Mouse (Mus musculus) neural tube, embryonic 12.5 days (tissue): ENCODE measurements around the gene Sfxn5. TPM values are rescaled to one million over a fixed set of nuclear protein-coding genes. Genes with fewer than 3 reads are reported as not detected.

Experiments
- ATAC-seq: fragments of 200-750 bp; cut with Nextera tagmentation; 2 replicates; pipeline ENCODE4 v1.8.0; 2017; ENCODE audit warnings: low read depth, mild to moderate bottlenecking, moderate TSS enrichment, moderate library complexity; ENCODE audit not compliant: low FRiP score
- H3K27ac ChIP-seq: fragments of 300-500 bp; sonication (generic); 2 replicates; pipeline ENCODE4 v1.5.1; 2016
- H3K27me3 ChIP-seq: fragments of 300-500 bp; sonication (generic); replicated peaks from 2 replicates; pipeline ENCODE4 v1.6.1; 2016; ENCODE audit warnings: mild to moderate bottlenecking
- H3K36me3 ChIP-seq: fragments of 300-500 bp; sonication (generic); 2 replicates; pipeline ENCODE4 v1.6.1; 2016; ENCODE audit warnings: mild to moderate bottlenecking
- H3K4me1 ChIP-seq: fragments of 300-500 bp; sonication (generic); 2 replicates; pipeline ENCODE4 v1.6.1; 2016
- H3K4me2 ChIP-seq: fragments of 300-500 bp; sonication (generic); replicated peaks from 2 replicates; pipeline ENCODE4 v1.6.1; 2016; ENCODE audit warnings: mild to moderate bottlenecking
- H3K4me3 ChIP-seq: fragments of 300-500 bp; sonication (generic); 2 replicates; pipeline ENCODE4 v1.5.1; 2016
- H3K9ac ChIP-seq: fragments of 300-500 bp; sonication (generic); 2 replicates; pipeline ENCODE4 v1.6.1; 2016; ENCODE audit warnings: mild to moderate bottlenecking
- H3K9me3 ChIP-seq: fragments of 300-500 bp; sonication (generic); 2 replicates; pipeline ENCODE4 v1.6.1; 2016; ENCODE audit warnings: mild to moderate bottlenecking
- WGBS: fragments of 180-500 bp; shearing (Covaris S2); methylation state at CpG from one replicate; pipeline ENCODE4 v1.1.7; 2016; 5-methylcytosine and 5-hydroxymethylcytosine counted together
- polyA plus RNA-seq: library from polyadenylated mRNA; unstranded; fragments of >200 nt; fragmentation: Nextera tagmentation; extraction: Ambion mirVana; gene quantifications from 2 replicates; pipeline ENCODE4 v1.2.1, GENCODE M21; 2016

Gene Sfxn5
- 9.1 and 11.7 TPM in 2 replicates for polyA plus RNA-seq

DNA sequence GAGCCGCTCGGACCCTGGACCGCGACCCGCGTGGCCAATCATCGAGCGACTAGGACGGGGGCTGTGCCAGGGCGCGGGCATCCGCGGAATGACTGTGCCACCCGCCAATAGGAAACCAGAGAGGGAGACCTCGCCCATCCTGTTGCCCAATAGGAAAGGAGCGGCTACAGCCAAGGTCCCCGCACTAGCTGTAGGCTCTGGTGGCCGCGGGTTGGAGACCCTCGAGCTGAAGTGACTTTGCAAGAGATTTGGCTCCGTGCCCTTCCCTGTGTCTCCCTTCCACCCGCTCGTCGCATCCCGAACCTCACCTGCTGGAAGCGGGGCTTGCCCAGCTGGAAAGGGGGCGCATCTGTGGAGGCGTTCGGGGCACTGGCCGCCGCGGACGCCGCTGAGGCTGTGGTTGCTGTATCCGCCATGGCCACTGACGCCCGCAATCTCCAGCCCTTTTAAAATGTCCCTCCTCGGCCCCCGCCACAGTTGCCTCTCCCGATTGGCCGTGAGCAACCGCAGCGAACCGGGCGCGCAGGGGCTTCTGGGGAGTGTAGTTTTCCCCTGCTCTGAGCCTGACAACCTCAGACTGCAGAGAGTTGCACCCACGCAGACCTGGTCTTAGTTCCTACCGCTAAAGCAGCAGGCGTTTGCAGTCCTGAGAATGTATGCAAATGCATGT lies at the start of gene Sfxn5:
Gene Sfxn5 (minus strand): TSS at position 423 of the 670 bp plus-strand sequence.
- under 1% methylated on average over 49 of the region's 49 CpGs for WGBS
- H3K27ac ChIP-seq, result peak within 1 kb of the TSS; percentile 72
- peak within 1 kb of the TSS; percentile 61 for H3K4me3 ChIP-seq
- peak within 1 kb of the TSS; percentile 65 for H3K9ac ChIP-seq
- ATAC-seq, result peak; percentile 98
- peak within 1 kb of the TSS; percentile 97 for H3K4me2 ChIP-seq
- peaks cover 20% of the 10 kb centered on the region for H3K27me3 ChIP-seq
- no peaks in the 10 kb centered on the region for H3K9me3 ChIP-seq
- peaks cover 11% of the 10 kb centered on the region for H3K4me1 ChIP-seq
- no peaks in the 10 kb centered on the region for H3K36me3 ChIP-seq

DNA sequence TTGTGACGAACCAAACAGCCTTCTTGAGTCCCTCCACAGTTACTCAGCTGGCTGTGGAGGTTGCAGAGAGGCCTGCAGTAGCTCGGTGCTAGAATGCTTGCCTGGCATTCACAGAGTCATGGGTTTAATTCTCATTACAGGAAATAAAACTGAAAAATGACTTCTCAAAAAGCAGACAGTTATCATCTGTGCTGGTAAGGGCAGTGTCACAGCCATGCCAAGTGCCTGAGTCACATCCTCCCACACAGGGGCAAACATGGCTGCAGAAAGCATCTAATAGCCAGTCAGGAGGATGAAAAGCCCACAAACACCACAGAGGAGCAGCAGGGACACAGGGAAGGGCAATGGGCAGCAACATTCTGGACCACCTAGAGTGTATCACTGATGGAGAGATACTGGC lies 49.6 kb upstream of the Sfxn5 start:
- no peak overlapping the region for H3K4me2 ChIP-seq

DNA sequence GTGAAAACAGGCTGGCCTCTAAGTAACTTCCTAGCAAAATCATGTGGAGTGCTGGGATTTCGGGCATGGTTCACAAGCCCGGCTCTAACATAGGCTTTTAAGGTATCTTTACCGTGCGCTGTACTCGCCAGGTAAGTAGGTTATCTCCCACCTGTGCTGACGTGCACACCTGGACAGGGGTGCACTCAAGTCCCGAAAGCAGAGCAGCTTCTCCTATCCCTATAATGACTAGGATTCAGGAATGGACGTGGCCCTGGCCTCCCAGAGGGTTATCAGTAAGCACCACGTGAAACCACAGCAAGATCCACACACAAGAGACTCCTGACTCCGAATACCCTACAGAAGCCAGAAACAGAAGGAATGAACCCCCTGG lies 48.4 kb upstream of the Sfxn5 start:
- 0 out of 2 replicates have a peak, but pooled peaks cover 4% of the 10 kb centered on the region for H3K27me3 ChIP-seq
- H3K4me2 ChIP-seq, result no peak overlapping the region
- no peaks in the 10 kb centered on the region for H3K36me3 ChIP-seq
- no peak overlapping the region for H3K27ac ChIP-seq
- H3K9ac ChIP-seq, result no peak overlapping the region
- WGBS, result 80% methylated on average over 10 of the region's 10 CpGs
- H3K9me3 ChIP-seq, result no peaks in the 10 kb centered on the region
- no peak for ATAC-seq
- no peak overlapping the region for H3K4me3 ChIP-seq
- peaks cover 12% of the 10 kb centered on the region; the same call in 1 of the 2 replicates for H3K4me1 ChIP-seq

More for the DNA sequence above, 49.6 kb upstream of the Sfxn5 start:
- H3K27me3 ChIP-seq, result 0 out of 2 replicates have a peak, but pooled peaks cover 4% of the 10 kb centered on the region
- H3K4me3 ChIP-seq, result no peak overlapping the region
- 89% methylated on average over 2 of the region's 2 CpGs for WGBS
- H3K36me3 ChIP-seq, result no peaks in the 10 kb centered on the region
- no peak overlapping the region for H3K27ac ChIP-seq
- no peaks in the 10 kb centered on the region for H3K9me3 ChIP-seq
- no peak for ATAC-seq
- H3K4me1 ChIP-seq, result peaks cover 12% of the 10 kb centered on the region; the same call in 1 of the 2 replicates
- no peak overlapping the region for H3K9ac ChIP-seq

DNA sequence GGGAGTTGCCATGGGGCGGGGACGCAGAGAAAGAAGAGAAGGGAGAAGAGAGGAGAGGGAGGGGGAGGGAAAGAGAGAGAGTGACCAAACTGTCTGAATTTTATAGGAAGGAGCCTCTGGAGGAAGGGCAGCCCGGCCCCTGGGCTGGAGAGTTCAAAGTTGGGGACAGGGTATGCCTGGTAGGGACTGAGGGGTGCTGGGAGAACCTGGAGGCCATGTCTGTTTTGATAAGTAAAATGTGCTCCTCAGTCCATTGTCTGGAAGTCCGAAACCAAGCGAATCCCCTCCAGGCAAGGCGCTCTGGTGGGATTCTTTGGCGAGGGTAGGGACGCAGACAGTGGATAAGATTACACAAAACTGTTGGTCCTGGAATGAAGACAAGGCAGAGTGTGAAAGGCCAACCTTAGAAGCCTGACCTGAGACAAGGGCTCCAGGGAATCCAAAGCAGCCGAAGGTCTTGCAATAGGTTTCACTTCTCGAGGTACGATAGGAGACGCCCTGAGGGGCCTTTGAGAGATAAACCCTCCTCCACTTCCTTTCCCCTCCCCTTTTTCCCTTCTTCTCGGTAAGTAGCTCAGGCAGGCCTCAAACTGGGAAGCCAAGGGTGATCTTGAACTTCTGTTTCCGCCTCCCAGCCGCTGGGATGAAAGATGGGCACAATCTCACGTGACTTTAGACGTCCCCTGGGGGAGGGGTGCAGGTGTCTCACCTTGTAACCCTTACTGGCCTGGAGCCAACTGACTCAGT lies 47.9 kb upstream of the Sfxn5 start:
- Histone ChIP-seq H3K4me2 (peak overlapping the region; percentile 47), H3K27me3 (0 out of 2 replicates have a peak, but pooled peaks cover 4% of the 10 kb centered on the region), H3K4me3 (no peak overlapping the region), H3K9me3 (no peaks in the 10 kb centered on the region), H3K36me3 (no peaks in the 10 kb centered on the region), H3K27ac (no peak overlapping the region), H3K9ac (no peak overlapping the region), H3K4me1 (peaks cover 12% of the 10 kb centered on the region; the same call in 1 of the 2 replicates)
- 19% methylated on average over 17 of the region's 17 CpGs for WGBS
- peak; percentile 42 for ATAC-seq

DNA sequence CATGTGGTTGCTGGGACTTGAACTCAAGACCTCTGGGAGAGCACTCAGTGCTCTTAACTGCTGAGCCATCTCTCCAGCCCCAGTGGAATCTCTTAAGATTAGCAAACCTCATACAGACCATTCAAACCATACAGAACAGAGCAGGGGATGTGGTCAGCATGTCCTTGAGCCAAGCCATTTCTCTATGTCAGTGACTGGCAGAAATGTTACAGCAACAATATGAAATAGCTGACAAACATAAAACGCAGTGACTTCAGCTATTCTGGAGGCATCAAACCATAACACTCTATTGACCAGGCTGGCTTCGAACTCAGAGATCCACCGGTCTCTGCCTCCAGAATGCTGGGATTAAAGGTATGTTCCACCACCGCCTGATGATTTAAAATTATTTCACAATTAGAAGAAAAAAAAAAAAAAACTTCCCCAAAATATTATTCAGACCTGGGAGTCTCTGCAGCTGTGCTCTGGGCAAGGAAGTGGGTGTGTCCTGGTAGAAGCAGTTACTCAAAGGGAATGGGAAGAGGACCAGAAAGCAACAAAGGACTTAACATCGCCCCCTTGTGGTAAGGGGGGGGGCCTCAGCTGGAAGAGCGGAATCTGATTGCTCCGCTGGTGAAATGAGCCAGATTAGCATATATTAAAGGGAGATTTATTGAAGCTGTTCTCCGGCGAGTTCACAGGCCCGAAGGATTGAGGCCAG lies 47.1 kb upstream of the Sfxn5 start:
- H3K4me3 ChIP-seq, result no peak overlapping the region
- 0 out of 2 replicates have a peak, but pooled peaks cover 4% of the 10 kb centered on the region for H3K27me3 ChIP-seq
- no peak overlapping the region for H3K27ac ChIP-seq
- H3K36me3 ChIP-seq, result no peaks in the 10 kb centered on the region
- H3K4me1 ChIP-seq, result peaks cover 12% of the 10 kb centered on the region; the same call in 1 of the 2 replicates
- no peaks in the 10 kb centered on the region for H3K9me3 ChIP-seq
- peak overlapping the region; percentile 47 for H3K4me2 ChIP-seq
- peak; percentile 75 for ATAC-seq
- H3K9ac ChIP-seq, result no peak overlapping the region
- 28% methylated on average over 10 of the region's 10 CpGs for WGBS

DNA sequence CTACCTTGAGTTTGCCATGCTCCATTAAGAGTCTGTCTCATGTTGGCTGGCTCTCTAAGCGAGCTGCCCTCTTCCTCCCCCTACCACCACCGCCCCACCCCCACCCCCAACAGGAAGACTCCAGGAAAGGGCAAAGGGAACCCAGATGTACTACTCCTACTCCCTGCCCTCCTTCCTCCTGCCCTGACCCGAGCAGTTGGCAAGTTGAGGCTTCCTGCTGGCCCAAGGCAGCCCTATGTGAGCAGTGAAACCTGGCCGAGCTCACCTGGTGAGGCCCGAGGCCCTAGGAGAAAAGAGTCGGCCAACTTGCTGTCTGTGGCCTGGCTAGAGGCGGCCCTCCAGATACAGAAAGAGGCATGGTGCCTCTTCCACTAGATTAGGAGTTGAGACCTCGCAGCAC lies 45.4 kb upstream of the Sfxn5 start:
- 62% methylated on average over 8 of the region's 8 CpGs for WGBS

DNA sequence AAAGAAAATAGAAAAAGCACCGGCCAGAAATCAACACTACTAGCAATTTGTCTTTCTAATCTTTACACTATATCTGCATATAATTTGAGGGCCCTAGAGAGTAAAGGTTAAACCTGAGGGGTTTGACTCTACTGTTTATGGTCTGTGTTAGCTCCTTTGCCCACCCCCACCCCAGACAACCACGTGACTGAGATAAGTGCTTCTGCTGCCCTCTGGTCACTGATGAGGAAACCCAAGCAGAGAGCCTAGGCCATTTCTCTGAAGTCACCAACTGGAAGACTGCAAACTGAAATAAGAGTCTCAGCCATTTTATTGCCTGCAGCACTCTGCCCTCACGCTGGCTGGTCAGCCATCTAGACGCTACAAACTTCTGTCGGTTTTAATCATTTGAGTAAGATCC lies 44.7 kb upstream of the Sfxn5 start:
- H3K36me3 ChIP-seq, result no peaks in the 10 kb centered on the region
- H3K27ac ChIP-seq, result no peak overlapping the region
- no peak overlapping the region for H3K4me2 ChIP-seq
- H3K4me3 ChIP-seq, result no peak overlapping the region
- H3K9me3 ChIP-seq, result no peaks in the 10 kb centered on the region
- no peak for ATAC-seq
- peaks cover 19% of the 10 kb centered on the region for H3K4me1 ChIP-seq
- H3K27me3 ChIP-seq, result 0 out of 2 replicates have a peak, but pooled peaks cover 4% of the 10 kb centered on the region
- no peak overlapping the region for H3K9ac ChIP-seq
- 45% methylated on average over 5 of the region's 5 CpGs for WGBS

More for the DNA sequence above, 45.4 kb upstream of the Sfxn5 start:
- peaks cover 16% of the 10 kb centered on the region for H3K4me1 ChIP-seq
- no peak overlapping the region for H3K9ac ChIP-seq
- no peaks in the 10 kb centered on the region for H3K9me3 ChIP-seq
- H3K4me3 ChIP-seq, result no peak overlapping the region
- no peak overlapping the region for H3K27ac ChIP-seq
- no peaks in the 10 kb centered on the region for H3K36me3 ChIP-seq
- no peak for ATAC-seq
- H3K27me3 ChIP-seq, result 0 out of 2 replicates have a peak, but pooled peaks cover 4% of the 10 kb centered on the region
- no peak overlapping the region for H3K4me2 ChIP-seq

DNA sequence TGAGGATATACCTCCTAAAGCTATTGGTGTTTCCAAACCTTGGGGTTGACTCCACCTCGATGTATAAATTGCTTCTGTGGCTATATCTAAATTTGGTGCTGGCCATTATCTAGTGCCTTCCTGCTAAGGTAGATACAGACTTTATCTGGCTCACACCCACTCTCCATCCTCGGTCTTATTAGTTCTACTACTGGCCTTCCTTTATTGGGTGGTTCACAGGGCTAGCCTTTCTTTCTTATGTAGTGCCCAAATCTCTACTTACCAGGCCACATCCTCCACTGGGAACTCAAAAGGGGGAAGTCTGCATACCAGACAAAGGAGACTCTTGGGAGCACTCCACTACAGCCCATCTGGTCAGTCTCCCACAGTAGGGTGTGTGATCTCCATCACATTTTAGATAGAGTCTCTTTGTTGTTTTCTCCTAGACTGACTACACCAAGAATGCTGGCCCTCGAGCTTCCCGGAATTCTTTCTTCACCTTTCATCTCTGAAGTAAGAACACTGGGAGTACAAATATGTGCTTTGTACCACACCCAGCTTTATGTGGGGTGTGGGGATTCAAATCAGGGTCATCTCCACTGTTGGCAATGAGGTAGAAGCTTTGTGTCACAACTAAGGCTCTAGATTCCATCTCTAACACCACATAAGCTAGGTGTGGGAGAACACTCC lies 44.0 kb upstream of the Sfxn5 start:
- H3K36me3 ChIP-seq, result no peaks in the 10 kb centered on the region
- ATAC-seq, result no peak
- H3K9me3 ChIP-seq, result no peaks in the 10 kb centered on the region
- H3K4me1 ChIP-seq, result peaks cover 19% of the 10 kb centered on the region
- H3K9ac ChIP-seq, result no peak overlapping the region
- no peak overlapping the region for H3K27ac ChIP-seq
- no peak overlapping the region for H3K4me2 ChIP-seq
- H3K27me3 ChIP-seq, result 0 out of 2 replicates have a peak, but pooled peaks cover 4% of the 10 kb centered on the region
- no peak overlapping the region for H3K4me3 ChIP-seq
- WGBS, result 62% methylated on average over 4 of the region's 4 CpGs

DNA sequence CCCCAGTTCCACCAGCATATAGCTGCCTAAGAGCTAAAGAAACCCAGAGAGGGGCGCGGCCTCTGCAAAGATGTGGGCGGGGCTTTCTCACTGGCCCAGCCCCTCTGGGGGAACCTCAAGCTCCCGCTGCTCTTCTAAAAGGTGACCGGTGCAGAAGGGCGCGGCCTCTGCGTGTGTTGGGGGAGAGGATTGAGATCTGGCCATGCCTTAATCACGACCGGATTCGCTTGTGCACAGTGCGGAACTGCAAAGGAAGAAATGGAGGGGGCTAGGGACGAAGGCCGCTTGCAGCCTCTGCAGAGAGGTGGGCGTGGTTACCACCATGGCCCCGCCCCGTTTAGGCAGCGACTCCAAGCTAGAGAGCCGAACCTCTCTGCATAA lies 41.5 kb upstream of the Sfxn5 start:
- WGBS, result 0% methylated on average over 19 of the region's 19 CpGs
- H3K4me1 ChIP-seq, result peaks cover 7% of the 10 kb centered on the region; the same call in 1 of the 2 replicates
- no peaks in the 10 kb centered on the region for H3K9me3 ChIP-seq
- no peak overlapping the region; the same call in 1 of the 2 replicates for H3K27ac ChIP-seq
- ATAC-seq, result peak; percentile 98
- H3K4me3 ChIP-seq, result peak overlapping the region; percentile 74
- peak overlapping the region; percentile 82; the same call in 1 of the 2 replicates for H3K9ac ChIP-seq
- 0 out of 2 replicates have a peak, but pooled peaks cover 4% of the 10 kb centered on the region for H3K27me3 ChIP-seq
- H3K4me2 ChIP-seq, result peak overlapping the region; percentile 90
- no peaks in the 10 kb centered on the region for H3K36me3 ChIP-seq

DNA sequence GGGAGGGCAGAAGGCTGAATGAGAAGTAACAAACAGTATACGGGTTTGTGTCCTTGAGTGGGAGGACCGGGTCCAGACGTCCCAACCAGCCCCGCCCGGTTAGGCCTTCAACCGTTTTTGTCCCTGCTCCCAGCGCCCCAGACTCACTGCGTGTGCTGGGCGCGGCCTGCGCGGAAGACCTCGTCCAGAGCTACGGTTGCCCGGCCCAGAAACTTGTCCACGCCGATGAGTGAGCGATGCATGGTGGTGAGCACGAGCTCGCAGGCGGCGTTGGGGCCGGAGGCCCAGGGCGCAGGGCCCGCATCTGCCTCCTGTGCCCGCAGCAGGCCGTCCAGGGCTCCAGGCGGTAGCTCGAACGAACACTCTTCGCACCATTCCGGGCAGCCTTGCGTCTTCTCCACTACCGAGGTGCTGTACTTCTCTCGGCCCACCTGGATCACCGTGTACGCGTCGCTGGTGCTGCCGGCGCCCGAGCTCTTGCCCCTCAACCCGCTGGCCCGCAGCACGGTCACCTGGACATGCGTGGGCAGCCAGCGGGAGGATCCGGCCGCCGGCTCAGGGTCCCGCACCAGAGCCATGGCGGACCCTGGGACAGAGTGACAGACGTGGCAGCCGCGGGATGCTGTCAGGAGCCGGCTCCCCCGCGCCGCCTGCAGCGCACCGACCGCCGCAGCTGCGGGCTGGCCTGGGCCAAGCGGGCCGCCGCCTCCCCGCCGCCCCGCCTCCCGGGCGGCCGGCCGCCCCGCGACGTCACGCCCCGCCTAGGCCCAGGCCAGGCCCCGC lies 40.9 kb upstream of the Sfxn5 start, which contains the start of gene Rab11fip5:
Gene Rab11fip5 (minus strand): TSS at position 684 of the 783 bp plus-strand sequence.
- peak within 1 kb of the TSS; percentile 82 for H3K9ac ChIP-seq

More for the DNA sequence above, 40.9 kb upstream of the Sfxn5 start, which contains the start of gene Rab11fip5:
- peak; percentile 52 for ATAC-seq
- Histone ChIP-seq H3K9me3 (no peaks in the 10 kb centered on the region), H3K27me3 (0 out of 2 replicates have a peak, but pooled peaks cover 4% of the 10 kb centered on the region), H3K4me3 (peak within 1 kb of the TSS; percentile 74), H3K4me2 (peak within 1 kb of the TSS; percentile 90), H3K27ac (no peak within 1 kb of the TSS; the same call in none of the 2 replicates), H3K36me3 (no peaks in the 10 kb centered on the region), H3K4me1 (peaks cover 13% of the 10 kb centered on the region; the same call in 1 of the 2 replicates)
- 1% methylated on average over 72 of the region's 80 CpGs for WGBS
